Mouse (Mus musculus): ENCODE measurements at regions not wholly inside any gene's neighbourhood (a gene's known extent, or its start where the extent isn't known, plus 50 kb on each side); places are given as distances from the start of the nearest gene placed in this dataset.
"Not testable (repeated sequence)": the region's sequence is repeated elsewhere in the genome, so short reads cannot be mapped to it uniquely, and the experiment has no call there.

DNA sequence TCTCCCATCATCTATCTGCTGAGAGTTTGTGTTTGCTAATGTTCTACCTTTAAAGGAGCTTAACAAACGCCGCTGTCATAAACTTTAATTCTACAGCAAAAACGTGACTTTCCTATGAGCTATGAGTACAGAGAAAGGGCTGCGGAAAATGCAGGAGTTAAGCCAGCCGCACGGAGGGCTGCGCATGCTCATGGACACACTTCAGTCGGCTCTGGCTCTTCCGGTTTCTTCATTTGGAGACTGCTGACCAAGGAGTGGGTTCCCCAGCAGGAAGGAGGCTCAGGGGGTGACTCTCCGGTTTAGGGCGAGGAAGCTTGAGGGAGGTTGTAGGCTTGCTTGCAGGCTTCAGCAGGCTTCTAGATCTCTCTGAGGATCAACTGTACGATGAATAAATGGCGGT, 59.3 kb downstream of the Sox2 start:
- Histone ChIP-seq H3K27ac (replicated peaks; ENCODE audit: low read depth, low read length) (no peak overlapping the region), H3K4me3 (ENCODE audit: low read depth, low read length) (no peak overlapping the region), H3K27me3 (ENCODE audit: control insufficient read depth, insufficient read depth, low read length) (no peaks in the 10 kb centered on the region), H3K9me3 (replicated peaks; ENCODE audit: control insufficient read depth, low read length) (no peaks in the 10 kb centered on the region), H3K4me1 (ENCODE audit: control insufficient read depth, insufficient read depth, low read length) (no peaks in the 10 kb centered on the region), H3K9ac (replicated peaks; ENCODE audit: low read length) (no peak overlapping the region), H3K4me2 (ENCODE audit: low read depth, low read length) (no peak overlapping the region), H3K36me3 (replicated peaks; ENCODE audit: control insufficient read depth, insufficient read depth, low read depth, low read length) (no peaks in the 10 kb centered on the region)
- ATAC-seq (replicated peaks; ENCODE audit: insufficient number of reproducible peaks, low FRiP score, low TSS enrichment, low read depth) (no peak), DNase-seq (ENCODE audit: low spot score) (no peak)
- 86% methylated on average over 13 of the region's 13 CpGs for WGBS

GRCm38 (mm10) chr3:34712137-34712536, 61.9 kb downstream of the Sox2 start:
- not testable (repeated sequence) for H3K27ac ChIP-seq (replicated peaks; ENCODE audit: low read depth, low read length); H3K36me3 ChIP-seq (replicated peaks; ENCODE audit: control insufficient read depth, insufficient read depth, low read depth, low read length); H3K4me3 ChIP-seq (ENCODE audit: low read depth, low read length); H3K9me3 ChIP-seq (replicated peaks; ENCODE audit: control insufficient read depth, low read length); H3K4me1 ChIP-seq (ENCODE audit: control insufficient read depth, insufficient read depth, low read length); ATAC-seq (replicated peaks; ENCODE audit: insufficient number of reproducible peaks, low FRiP score, low TSS enrichment, low read depth); H3K27me3 ChIP-seq (ENCODE audit: control insufficient read depth, insufficient read depth, low read length); H3K4me2 ChIP-seq (ENCODE audit: low read depth, low read length); H3K9ac ChIP-seq (replicated peaks; ENCODE audit: low read length); DNase-seq (ENCODE audit: low spot score)
- WGBS, result 89% methylated on average over 7 of the region's 7 CpGs

GRCm38 (mm10) chr3:34722506-34722905, 72.3 kb downstream of the Sox2 start:
- H3K27me3 ChIP-seq (ENCODE audit: control insufficient read depth, insufficient read depth, low read length), result no peaks in the 10 kb centered on the region
- H3K4me2 ChIP-seq (ENCODE audit: low read depth, low read length), result no peak overlapping the region
- ATAC-seq (replicated peaks; ENCODE audit: insufficient number of reproducible peaks, low FRiP score, low TSS enrichment, low read depth) (no peak), DNase-seq (ENCODE audit: low spot score) (no peak)
- 38% methylated on average over 7 of the region's 7 CpGs for WGBS
- no peak overlapping the region for H3K4me3 ChIP-seq (ENCODE audit: low read depth, low read length)
- H3K36me3 ChIP-seq (replicated peaks; ENCODE audit: control insufficient read depth, insufficient read depth, low read depth, low read length), result no peaks in the 10 kb centered on the region
- no peaks in the 10 kb centered on the region for H3K4me1 ChIP-seq (ENCODE audit: control insufficient read depth, insufficient read depth, low read length)
- H3K9ac ChIP-seq (replicated peaks; ENCODE audit: low read length), result no peak overlapping the region
- no peak overlapping the region for H3K27ac ChIP-seq (replicated peaks; ENCODE audit: low read depth, low read length)
- no peaks in the 10 kb centered on the region for H3K9me3 ChIP-seq (replicated peaks; ENCODE audit: control insufficient read depth, low read length)

GRCm38 (mm10) chr3:34726955-34727354, 76.8 kb downstream of the Sox2 start:
- 73% methylated on average over 12 of the region's 12 CpGs for WGBS
- H3K27ac ChIP-seq (replicated peaks; ENCODE audit: low read depth, low read length), result no peak overlapping the region
- no peak for DNase-seq (ENCODE audit: low spot score)

DNA sequence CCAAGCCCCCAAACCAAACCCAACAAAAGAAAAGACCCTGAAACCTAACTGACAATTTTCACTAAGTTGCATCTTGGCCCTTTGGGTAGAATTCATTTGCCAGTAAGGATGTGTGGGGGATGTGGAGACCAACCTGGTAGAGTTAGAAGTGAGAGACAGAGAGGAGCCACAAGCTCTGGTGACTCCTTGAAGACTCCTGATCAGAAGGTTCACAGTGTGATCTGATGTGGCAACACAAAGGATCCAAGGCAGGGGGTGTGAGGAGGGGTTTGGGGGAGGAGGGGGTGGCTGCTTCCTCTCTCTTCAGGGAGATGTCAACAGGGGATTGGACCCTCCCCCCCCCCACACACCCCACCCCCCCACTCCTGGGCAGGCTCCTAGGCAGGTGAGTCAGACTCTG, 78.1 kb downstream of the Sox2 start:
- H3K27ac ChIP-seq (replicated peaks; ENCODE audit: low read depth, low read length), result no peak overlapping the region
- ATAC-seq (replicated peaks; ENCODE audit: insufficient number of reproducible peaks, low FRiP score, low TSS enrichment, low read depth) (no peak), DNase-seq (ENCODE audit: low spot score) (no peak)
- no peak overlapping the region for H3K4me3 ChIP-seq (ENCODE audit: low read depth, low read length)
- no peak overlapping the region for H3K9ac ChIP-seq (replicated peaks; ENCODE audit: low read length)
- no peaks in the 10 kb centered on the region for H3K36me3 ChIP-seq (replicated peaks; ENCODE audit: control insufficient read depth, insufficient read depth, low read depth, low read length)
- no peaks in the 10 kb centered on the region for H3K4me1 ChIP-seq (ENCODE audit: control insufficient read depth, insufficient read depth, low read length)
- no peaks in the 10 kb centered on the region for H3K27me3 ChIP-seq (ENCODE audit: control insufficient read depth, insufficient read depth, low read length)
- H3K9me3 ChIP-seq (replicated peaks; ENCODE audit: control insufficient read depth, low read length), result no peaks in the 10 kb centered on the region
- H3K4me2 ChIP-seq (ENCODE audit: low read depth, low read length), result no peak overlapping the region

More at GRCm38 (mm10) chr3:34726955-34727354, 76.8 kb downstream of the Sox2 start:
- no peak for ATAC-seq (replicated peaks; ENCODE audit: insufficient number of reproducible peaks, low FRiP score, low TSS enrichment, low read depth)
- Histone ChIP-seq H3K9me3 (replicated peaks; ENCODE audit: control insufficient read depth, low read length) (no peaks in the 10 kb centered on the region), H3K4me1 (ENCODE audit: control insufficient read depth, insufficient read depth, low read length) (no peaks in the 10 kb centered on the region), H3K4me2 (ENCODE audit: low read depth, low read length) (no peak overlapping the region), H3K27me3 (ENCODE audit: control insufficient read depth, insufficient read depth, low read length) (no peaks in the 10 kb centered on the region), H3K36me3 (replicated peaks; ENCODE audit: control insufficient read depth, insufficient read depth, low read depth, low read length) (no peaks in the 10 kb centered on the region), H3K9ac (replicated peaks; ENCODE audit: low read length) (no peak overlapping the region), H3K4me3 (ENCODE audit: low read depth, low read length) (no peak overlapping the region)

DNA sequence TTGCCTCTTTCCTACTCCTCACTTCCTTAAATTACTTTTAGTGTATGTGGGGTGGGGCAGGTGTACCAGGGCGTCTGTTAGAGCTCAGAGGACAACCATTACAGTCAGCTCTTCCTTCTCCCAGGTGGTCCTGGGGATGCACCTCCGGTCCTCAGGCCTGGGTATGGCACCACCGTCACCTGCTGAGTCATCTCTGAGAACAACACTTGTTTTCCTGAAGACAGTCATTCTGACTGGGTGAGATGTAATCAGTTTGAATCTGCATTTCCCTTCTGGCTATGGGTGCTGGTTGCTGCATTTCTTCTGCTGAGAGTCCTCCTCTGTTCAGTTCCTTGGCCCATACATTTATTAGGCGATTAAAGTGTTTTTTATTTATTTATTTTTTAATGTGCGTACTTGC, 84.8 kb downstream of the Sox2 start:
- Histone ChIP-seq H3K9ac (replicated peaks; ENCODE audit: low read length) (no peak overlapping the region), H3K9me3 (replicated peaks; ENCODE audit: control insufficient read depth, low read length) (no peaks in the 10 kb centered on the region), H3K4me2 (ENCODE audit: low read depth, low read length) (no peak overlapping the region), H3K4me1 (ENCODE audit: control insufficient read depth, insufficient read depth, low read length) (no peaks in the 10 kb centered on the region), H3K27ac (replicated peaks; ENCODE audit: low read depth, low read length) (no peak overlapping the region), H3K4me3 (ENCODE audit: low read depth, low read length) (no peak overlapping the region), H3K27me3 (ENCODE audit: control insufficient read depth, insufficient read depth, low read length) (no peaks in the 10 kb centered on the region), H3K36me3 (replicated peaks; ENCODE audit: control insufficient read depth, insufficient read depth, low read depth, low read length) (no peaks in the 10 kb centered on the region)
- DNase-seq (ENCODE audit: low spot score), result no peak
- WGBS, result 79% methylated on average over 5 of the region's 5 CpGs
- no peak for ATAC-seq (replicated peaks; ENCODE audit: insufficient number of reproducible peaks, low FRiP score, low TSS enrichment, low read depth)

GRCm38 (mm10) chr3:34738001-34738400, 87.8 kb downstream of the Sox2 start:
- Histone ChIP-seq H3K9me3 (replicated peaks; ENCODE audit: control insufficient read depth, low read length) (no peaks in the 10 kb centered on the region), H3K4me1 (ENCODE audit: control insufficient read depth, insufficient read depth, low read length) (no peaks in the 10 kb centered on the region), H3K9ac (replicated peaks; ENCODE audit: low read length) (no peak overlapping the region), H3K27ac (replicated peaks; ENCODE audit: low read depth, low read length) (no peak overlapping the region), H3K4me2 (ENCODE audit: low read depth, low read length) (no peak overlapping the region), H3K36me3 (replicated peaks; ENCODE audit: control insufficient read depth, insufficient read depth, low read depth, low read length) (no peaks in the 10 kb centered on the region), H3K27me3 (ENCODE audit: control insufficient read depth, insufficient read depth, low read length) (no peaks in the 10 kb centered on the region), H3K4me3 (ENCODE audit: low read depth, low read length) (no peak overlapping the region)
- ATAC-seq (replicated peaks; ENCODE audit: insufficient number of reproducible peaks, low FRiP score, low TSS enrichment, low read depth) (no peak), DNase-seq (ENCODE audit: low spot score) (no peak)
- 75% methylated on average over 4 of the region's 4 CpGs for WGBS

GRCm38 (mm10) chr3:34738938-34739337, 88.7 kb downstream of the Sox2 start:
- H3K36me3 ChIP-seq (replicated peaks; ENCODE audit: control insufficient read depth, insufficient read depth, low read depth, low read length), result no peaks in the 10 kb centered on the region
- DNase-seq (ENCODE audit: low spot score), result no peak
- H3K4me2 ChIP-seq (ENCODE audit: low read depth, low read length), result no peak overlapping the region
- no peaks in the 10 kb centered on the region for H3K9me3 ChIP-seq (replicated peaks; ENCODE audit: control insufficient read depth, low read length)
- H3K9ac ChIP-seq (replicated peaks; ENCODE audit: low read length), result no peak overlapping the region
- 58% methylated on average over 7 of the region's 7 CpGs for WGBS
- H3K4me3 ChIP-seq (ENCODE audit: low read depth, low read length), result no peak overlapping the region
- no peaks in the 10 kb centered on the region for H3K27me3 ChIP-seq (ENCODE audit: control insufficient read depth, insufficient read depth, low read length)
- H3K27ac ChIP-seq (replicated peaks; ENCODE audit: low read depth, low read length), result no peak overlapping the region
- ATAC-seq (replicated peaks; ENCODE audit: insufficient number of reproducible peaks, low FRiP score, low TSS enrichment, low read depth), result no peak
- no peaks in the 10 kb centered on the region for H3K4me1 ChIP-seq (ENCODE audit: control insufficient read depth, insufficient read depth, low read length)

DNA sequence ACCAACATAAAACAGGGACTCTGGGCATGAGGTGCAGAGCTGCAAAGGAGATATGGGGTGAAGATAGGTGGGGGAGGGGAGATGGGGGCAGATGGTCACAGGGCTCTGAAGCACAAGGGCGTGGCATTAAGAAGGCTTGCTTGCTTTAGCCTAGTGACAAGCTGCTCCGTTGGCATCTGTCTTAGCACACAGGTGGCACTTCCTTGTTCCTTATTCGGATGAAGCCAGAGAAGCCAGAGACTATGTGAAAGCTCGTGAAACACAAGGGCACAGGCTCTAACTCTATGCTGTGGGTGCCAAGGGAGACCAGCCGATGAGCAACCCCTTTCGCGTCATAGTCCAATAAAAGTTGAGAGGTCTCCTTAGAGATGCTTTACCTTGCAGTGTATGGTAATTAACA, 89.5 kb downstream of the Sox2 start:
- ATAC-seq (replicated peaks; ENCODE audit: insufficient number of reproducible peaks, low FRiP score, low TSS enrichment, low read depth), result no peak
- no peak for DNase-seq (ENCODE audit: low spot score)
- Histone ChIP-seq H3K4me1 (ENCODE audit: control insufficient read depth, insufficient read depth, low read length) (no peaks in the 10 kb centered on the region), H3K9me3 (replicated peaks; ENCODE audit: control insufficient read depth, low read length) (no peaks in the 10 kb centered on the region), H3K36me3 (replicated peaks; ENCODE audit: control insufficient read depth, insufficient read depth, low read depth, low read length) (no peaks in the 10 kb centered on the region), H3K4me2 (ENCODE audit: low read depth, low read length) (no peak overlapping the region), H3K27me3 (ENCODE audit: control insufficient read depth, insufficient read depth, low read length) (no peaks in the 10 kb centered on the region), H3K27ac (replicated peaks; ENCODE audit: low read depth, low read length) (no peak overlapping the region), H3K9ac (replicated peaks; ENCODE audit: low read length) (no peak overlapping the region), H3K4me3 (ENCODE audit: low read depth, low read length) (no peak overlapping the region)
- WGBS, result 85% methylated on average over 7 of the region's 7 CpGs
